Mouse (Mus musculus) thymus, adult 2 months (tissue): ENCODE measurements around the gene Olfr957. TPM values are rescaled to one million over a fixed set of nuclear protein-coding genes. Genes with fewer than 3 reads are reported as not detected.

ENCODE experiments used
- DNase-seq: peaks from one replicate; pipeline ENCODE4 v3.0.0; 2021
- H3K27ac ChIP-seq: fragments of 200-500 bp; 2 replicates; pipeline ENCODE4 v1.5.1; 2012; ENCODE audit warnings: low read length, control low read depth; ENCODE audit not compliant: control insufficient read depth, insufficient read depth
- H3K27me3 ChIP-seq: fragments of 200-500 bp; 2 replicates; pipeline ENCODE4 v1.6.1; 2012; ENCODE audit warnings: mild to moderate bottlenecking, low read length, moderate library complexity, mixed read lengths; ENCODE audit not compliant: control insufficient read depth, insufficient read depth
- H3K36me3 ChIP-seq: fragments of 200-500 bp; 2 replicates; pipeline ENCODE4 v1.6.1; 2012; ENCODE audit warnings: mild to moderate bottlenecking, low read length, moderate library complexity; ENCODE audit not compliant: control insufficient read depth, insufficient read depth
- H3K4me1 ChIP-seq: fragments of 200-500 bp; replicated peaks from 2 replicates; pipeline ENCODE4 v1.6.1; 2012; ENCODE audit warnings: low read length; ENCODE audit not compliant: control insufficient read depth, insufficient read depth
- H3K4me3 ChIP-seq: fragments of 200-500 bp; 2 replicates; pipeline ENCODE4 v1.5.1; 2012; ENCODE audit warnings: mild to moderate bottlenecking, low read length, control low read depth, moderate library complexity; ENCODE audit not compliant: control insufficient read depth, insufficient read depth
- CTCF ChIP-seq: fragments of 200-500 bp; IDR thresholded peaks from 2 replicates; pipeline ENCODE4 v1.5.1; 2012; ENCODE audit warnings: mild to moderate bottlenecking, control low read depth, low read length, moderate library complexity, borderline replicate concordance; ENCODE audit not compliant: control insufficient read depth, poor library complexity, insufficient read depth; ENCODE audit errors: extremely low read depth
- POLR2A ChIP-seq: fragments of 200-500 bp; IDR thresholded peaks from 2 replicates; pipeline ENCODE4 v1.6.1; 2012; ENCODE audit warnings: mild to moderate bottlenecking, low read length, control low read depth, moderate library complexity; ENCODE audit not compliant: control insufficient read depth, poor library complexity, insufficient read depth; ENCODE audit errors: extremely low read depth
- WGBS: fragments of 180-500 bp; shearing (Covaris S2); methylation state at CpG from one replicate; pipeline ENCODE4 v1.1.7; 2018; 5-methylcytosine and 5-hydroxymethylcytosine counted together
- polyA plus RNA-seq: library from polyadenylated mRNA; depleted of rRNA; stranded (reverse); fragments of >200 nt; gene quantifications from 2 replicates; pipeline ENCODE4 v1.2.3, GENCODE M21; 2012; rRNA removed

Gene Olfr957
- polyA plus RNA-seq = not detected in 2 replicates

- H3K27me3 ChIP-seq = no peaks in the 10 kb centered on the region
- no peak for DNase-seq
- no peak within 1 kb of the TSS for H3K4me3 ChIP-seq
- H3K27ac ChIP-seq = no peak within 1 kb of the TSS
- TF ChIP-seq POLR2A (no peak), CTCF (no peak)
- H3K4me1 ChIP-seq = no peaks in the 10 kb centered on the region
- H3K36me3 ChIP-seq = no peaks in the 10 kb centered on the region
- 76% methylated on average over 3 of the region's 3 CpGs for WGBS
These were observed at the start of gene Olfr957 for GRCm38 (mm10) chr9:39515531-39515930. TSS of gene Olfr957 (minus strand) at chr9:39515809.

GRCm38 (mm10) chr9:39558349-39558647, 42.7 kb upstream of the Olfr957 start:
- Histone ChIP-seq H3K36me3 (no peaks in the 10 kb centered on the region), H3K27ac (no peak overlapping the region), H3K27me3 (no peaks in the 10 kb centered on the region), H3K4me1 (no peaks in the 10 kb centered on the region), H3K4me3 (no peak overlapping the region)
- no peak for DNase-seq
- TF ChIP-seq POLR2A (no peak), CTCF (no peak)

GRCm38 (mm10) chr9:39557529-39558348, 42.1 kb upstream of the Olfr957 start:
- no peak for TF ChIP-seq CTCF
- no peak for TF ChIP-seq POLR2A
- no peaks in the 10 kb centered on the region for H3K4me1 ChIP-seq
- H3K4me3 ChIP-seq = no peak overlapping the region
- no peak for DNase-seq
- H3K36me3 ChIP-seq = no peaks in the 10 kb centered on the region
- no peaks in the 10 kb centered on the region for H3K27me3 ChIP-seq
- WGBS = 66% methylated on average over 3 of the region's 3 CpGs
- no peak overlapping the region for H3K27ac ChIP-seq

- no peak within 1 kb of the TSS for H3K27ac ChIP-seq
- no peak within 1 kb of the TSS for H3K4me3 ChIP-seq
- WGBS = 80% methylated on average over 2 of the region's 2 CpGs
- H3K27me3 ChIP-seq = no peaks in the 10 kb centered on the region
- no peaks in the 10 kb centered on the region for H3K36me3 ChIP-seq
- DNase-seq = no peak
- no peak for TF ChIP-seq CTCF
- no peak for TF ChIP-seq POLR2A
- no peaks in the 10 kb centered on the region for H3K4me1 ChIP-seq
These were observed 38.3 kb upstream of the Olfr957 start, which contains the start of gene Olfr958 for GRCm38 (mm10) chr9:39553946-39554345. TSS of gene Olfr958 (minus strand) at chr9:39554054.

- H3K4me1 ChIP-seq = no peaks in the 10 kb centered on the region
- no peaks in the 10 kb centered on the region for H3K36me3 ChIP-seq
- 88% methylated on average over 5 of the region's 5 CpGs for WGBS
- DNase-seq = no peak
- no peak overlapping the region for H3K4me3 ChIP-seq
- H3K27ac ChIP-seq = no peak overlapping the region
- no peaks in the 10 kb centered on the region for H3K27me3 ChIP-seq
- TF ChIP-seq CTCF = no peak
- TF ChIP-seq POLR2A = no peak
These were observed 35.2 kb upstream of the Olfr957 start for GRCm38 (mm10) chr9:39550806-39551205.

DNA sequence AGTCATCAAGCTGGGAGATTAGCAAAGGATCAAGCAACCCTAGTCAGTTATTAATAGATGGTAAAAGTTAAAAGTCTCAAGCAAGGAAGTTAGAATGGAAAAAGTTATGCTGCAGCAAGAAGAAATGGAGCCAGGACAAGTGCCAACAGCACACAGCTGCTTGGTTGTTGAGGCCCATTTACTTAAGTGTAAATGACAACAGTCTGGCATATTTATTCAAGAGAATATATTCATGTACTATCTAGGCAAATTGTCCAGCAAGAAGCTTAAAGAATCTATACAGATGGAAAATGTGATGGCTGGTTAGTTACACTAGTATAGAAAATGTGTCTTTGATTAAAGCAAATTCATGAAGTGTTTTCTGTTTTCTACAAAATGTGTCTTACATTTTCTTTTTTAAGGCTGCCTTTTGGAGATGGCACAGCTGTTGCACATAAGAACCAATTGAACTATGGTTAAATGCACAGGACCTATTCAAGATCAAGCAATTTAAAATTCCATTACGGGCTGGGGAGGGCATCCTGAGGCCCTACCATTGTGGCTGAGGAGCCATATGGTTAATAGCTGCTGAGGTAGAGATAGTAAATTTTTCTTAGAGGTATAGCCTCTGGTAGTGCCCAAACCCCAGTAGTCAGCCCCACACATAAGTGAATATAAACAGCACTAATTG, 8.1 kb upstream of the Olfr957 start:
- 91% methylated on average over 1 of the region's 1 CpGs for WGBS
- TF ChIP-seq POLR2A (no peak), CTCF (no peak)

More for the DNA sequence above, 8.1 kb upstream of the Olfr957 start:
- Histone ChIP-seq H3K27me3 (no peaks in the 10 kb centered on the region), H3K4me3 (no peak overlapping the region), H3K36me3 (no peaks in the 10 kb centered on the region), H3K27ac (no peak overlapping the region), H3K4me1 (no peaks in the 10 kb centered on the region)
- DNase-seq = no peak
